Mouse (Mus musculus) layer of hippocampus, adult 11-12 months (tissue): ENCODE measurements around the gene Six1.

Source experiments
- DNase-seq: peaks from one replicate; pipeline ENCODE4 v3.0.0; 2022; ENCODE audit warnings: low spot score

Gene Six1

DNA sequence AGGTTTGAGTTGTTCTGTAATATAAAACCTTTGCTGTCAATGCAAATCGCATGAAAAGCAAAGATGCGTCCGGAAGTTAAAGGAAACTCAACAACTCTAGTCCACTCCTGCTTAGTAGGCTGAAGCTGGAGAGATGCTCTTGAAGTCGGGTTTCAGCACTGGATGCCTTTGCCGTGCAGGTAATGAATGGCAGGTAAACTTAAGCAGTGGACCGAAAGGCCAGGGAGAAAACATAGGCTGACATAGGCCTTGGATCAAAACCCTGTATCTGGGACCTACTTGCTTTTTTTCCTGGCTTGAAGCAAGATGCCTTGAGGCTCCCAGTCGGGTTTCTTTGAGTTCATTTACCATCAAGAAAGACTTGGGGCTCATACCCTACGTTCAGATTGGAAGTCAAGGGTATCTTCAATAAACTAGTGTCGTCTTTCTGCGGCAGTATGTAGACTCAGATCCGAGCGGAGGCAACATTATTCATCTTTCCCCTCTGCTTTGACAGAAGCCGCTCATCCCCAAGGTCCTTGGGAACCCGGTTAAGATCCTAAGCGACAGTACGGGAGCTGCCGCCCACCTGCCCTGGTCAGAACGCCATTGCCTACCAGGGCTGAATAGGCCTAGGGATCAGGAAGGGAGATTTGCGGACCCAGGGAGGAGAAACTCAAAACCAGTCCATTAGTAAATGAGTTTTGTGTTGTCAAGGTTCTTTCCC, 4.0 kb downstream of the Six1 start:
- DNase-seq: no peak

DNA sequence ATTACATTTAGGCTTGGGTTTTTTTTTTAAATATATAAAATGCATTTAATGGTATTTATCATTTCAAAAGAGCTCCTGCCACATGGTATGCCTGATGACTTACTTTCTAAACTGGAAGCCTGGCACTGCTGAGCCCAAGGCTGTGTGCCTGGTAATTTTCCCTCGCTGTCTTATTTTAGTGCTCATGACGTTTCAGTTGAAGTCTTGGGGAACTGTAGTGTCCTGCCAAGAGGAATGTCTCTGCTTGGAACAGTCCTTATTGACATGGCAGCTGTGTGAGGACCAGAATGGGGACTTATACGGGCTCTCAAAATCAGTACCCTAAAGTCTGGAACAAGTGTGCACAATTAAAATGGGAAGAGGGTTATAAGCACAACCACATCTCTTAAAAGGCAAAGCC, 5.2 kb downstream of the Six1 start:
- DNase-seq: no peak

DNA sequence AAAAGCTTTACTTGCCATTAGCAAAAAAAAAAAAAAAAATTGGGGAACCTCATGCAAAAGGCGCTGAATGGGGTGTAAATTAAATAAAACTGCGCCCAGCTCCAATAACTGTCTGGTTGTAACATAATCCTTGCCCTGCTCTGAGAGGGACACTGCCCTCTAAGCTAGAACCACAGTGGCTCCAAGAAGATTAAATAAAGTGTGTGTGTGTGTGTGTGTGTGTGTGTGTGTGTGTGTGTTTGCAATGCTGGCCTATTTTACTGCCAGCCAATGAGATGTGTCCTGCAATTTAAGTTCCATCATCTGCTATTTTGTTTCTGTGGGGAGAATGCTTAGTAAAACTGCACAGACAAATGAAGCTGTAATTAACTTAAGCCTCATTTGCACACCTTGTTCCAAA, 6.1 kb downstream of the Six1 start:
- no peak for DNase-seq

DNA sequence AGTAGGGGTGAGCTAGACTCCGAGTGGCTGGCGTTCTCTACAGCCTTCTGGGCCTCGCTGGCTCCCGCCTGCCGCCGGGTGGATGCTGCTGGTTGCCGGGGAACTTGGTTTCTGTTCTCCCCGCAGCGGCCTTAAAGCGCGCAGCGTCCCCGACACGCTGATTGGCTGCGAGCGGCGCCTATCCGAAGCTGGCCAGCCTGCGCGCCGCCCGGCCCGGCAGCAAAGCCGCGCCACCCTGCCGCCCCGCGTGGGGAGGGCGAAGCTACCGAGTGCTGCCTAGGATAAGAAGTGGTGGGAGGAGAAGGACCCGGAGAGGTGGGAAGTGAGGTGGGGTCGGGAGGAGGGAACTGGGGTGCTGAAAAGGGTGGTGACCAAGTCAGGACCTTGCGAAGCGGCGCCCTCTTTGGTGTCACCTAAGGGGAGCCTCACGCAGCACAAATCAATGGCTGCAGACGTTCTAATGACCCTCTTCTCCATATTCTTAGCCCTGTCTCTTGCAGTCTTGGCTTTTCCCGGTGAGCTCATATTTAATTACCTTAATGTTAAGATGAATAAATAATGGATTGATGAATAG, 7.0 kb downstream of the Six1 start:
- DNase-seq: no peak

DNA sequence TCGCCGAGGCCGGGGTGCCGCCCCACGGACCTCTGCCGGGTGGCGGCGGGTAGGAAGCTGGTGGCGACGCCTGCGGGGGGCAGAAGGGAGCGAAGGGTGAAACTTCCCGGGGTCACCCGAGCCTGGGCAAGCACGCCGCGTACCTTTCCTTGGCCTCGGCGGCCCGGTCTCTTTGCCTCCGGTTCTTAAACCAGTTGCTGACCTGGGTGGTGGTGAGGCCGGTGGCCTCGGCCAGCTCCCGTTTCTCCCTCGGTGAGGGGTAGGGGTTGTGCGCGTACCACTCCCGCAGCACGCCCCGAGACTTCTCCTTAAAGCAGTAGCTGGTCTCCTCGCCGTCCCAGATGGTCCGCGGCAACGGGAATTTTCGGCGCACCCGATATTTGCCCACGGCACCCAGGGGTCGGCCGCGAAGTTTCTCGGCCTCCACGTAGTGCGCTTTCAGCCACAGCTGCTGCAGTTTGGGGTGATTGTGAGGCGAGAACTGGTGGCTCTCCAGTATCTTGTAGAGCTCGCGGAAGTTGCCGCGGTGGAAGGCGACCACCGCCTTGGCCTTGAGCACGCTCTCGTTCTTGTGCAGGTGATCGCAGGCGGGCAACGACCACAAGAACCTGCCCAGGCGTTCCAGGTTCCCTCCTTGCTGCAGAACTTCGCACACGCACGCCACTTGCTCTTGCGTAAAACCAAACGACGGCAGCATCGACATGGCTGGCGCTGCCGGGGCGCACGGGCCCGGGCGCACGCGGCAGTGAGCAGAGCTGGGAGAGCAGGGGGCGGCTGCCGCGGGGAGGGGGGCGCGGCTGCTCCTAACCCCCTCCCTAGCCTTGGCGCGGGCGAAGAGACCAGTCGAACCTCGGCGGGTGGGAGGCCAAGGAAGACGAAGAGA, 7.7 kb downstream of the Six1 start:
- no peak for DNase-seq

DNA sequence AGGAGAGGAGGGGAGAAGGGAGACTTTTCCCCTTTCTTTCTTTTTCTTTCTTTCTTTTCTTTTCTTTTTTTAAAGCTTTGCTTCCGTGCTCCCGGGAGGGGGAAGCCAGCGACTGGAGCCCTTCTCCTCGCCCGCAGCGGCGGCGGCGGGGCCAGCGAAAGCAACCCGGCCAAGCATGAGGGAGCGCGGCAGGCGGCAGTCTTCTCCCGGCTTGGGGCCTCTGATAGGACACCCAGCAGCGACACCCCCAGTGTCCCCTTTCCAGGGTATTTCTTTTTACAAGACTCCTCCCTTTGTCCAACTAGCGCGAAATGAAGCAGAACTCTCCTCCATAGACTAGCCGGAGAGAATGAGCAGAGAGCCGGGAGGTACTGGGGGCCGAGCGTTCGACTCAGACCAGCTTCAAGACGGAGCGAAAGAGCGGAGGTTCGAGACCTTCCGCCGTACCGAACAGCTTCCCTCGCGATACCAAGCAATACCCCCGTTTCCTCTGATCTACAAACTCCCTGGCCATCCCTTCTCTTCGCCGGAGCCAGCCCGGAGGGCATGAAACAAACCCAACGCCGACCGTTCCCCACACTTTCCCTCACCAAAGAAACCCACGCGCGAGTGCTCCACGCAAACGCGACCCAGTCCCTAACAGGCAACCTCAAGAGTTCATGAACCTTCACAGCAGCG, 8.5 kb downstream of the Six1 start:
- DNase-seq: no peak

DNA sequence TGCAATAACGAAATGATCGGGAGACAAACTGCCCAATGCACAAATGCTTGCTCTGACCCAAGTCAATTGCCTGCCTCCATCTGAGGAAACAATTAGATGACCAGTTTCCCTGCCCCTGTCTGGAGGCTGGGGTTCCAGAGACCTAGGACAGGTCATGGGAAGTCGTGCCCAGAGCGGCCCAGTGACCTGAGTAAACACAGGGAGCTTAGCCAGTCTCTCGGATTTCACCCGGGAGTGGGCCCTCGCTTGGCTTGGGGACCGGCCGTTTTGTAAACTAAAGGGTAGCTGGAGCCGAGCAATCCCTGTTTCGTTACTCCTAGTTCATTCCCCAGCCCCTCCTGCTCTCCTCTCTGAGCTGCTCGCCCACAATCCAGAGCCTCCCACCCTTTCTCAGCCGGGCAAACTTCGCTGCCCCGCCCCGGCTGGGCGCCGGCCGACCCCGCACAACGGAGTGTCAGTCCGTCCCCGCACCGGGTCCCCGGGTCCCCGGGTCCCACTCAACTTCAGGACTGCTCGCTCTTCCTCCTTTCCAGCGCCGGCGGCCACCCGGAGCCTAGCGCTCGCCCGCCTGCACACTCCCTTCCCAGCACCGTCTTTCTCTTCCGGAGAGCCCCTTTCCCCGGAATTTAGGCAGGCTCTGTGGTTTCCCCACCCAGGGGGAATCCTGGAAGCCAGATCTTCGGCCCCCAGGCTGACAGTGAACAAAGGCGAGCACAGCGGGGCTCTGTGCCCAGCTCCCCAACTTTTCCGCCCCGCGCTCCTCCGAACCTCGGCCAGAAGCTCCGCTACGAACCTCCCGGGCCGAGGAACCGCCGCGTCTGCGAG, 9.3 kb downstream of the Six1 start:
- no peak for DNase-seq

DNA sequence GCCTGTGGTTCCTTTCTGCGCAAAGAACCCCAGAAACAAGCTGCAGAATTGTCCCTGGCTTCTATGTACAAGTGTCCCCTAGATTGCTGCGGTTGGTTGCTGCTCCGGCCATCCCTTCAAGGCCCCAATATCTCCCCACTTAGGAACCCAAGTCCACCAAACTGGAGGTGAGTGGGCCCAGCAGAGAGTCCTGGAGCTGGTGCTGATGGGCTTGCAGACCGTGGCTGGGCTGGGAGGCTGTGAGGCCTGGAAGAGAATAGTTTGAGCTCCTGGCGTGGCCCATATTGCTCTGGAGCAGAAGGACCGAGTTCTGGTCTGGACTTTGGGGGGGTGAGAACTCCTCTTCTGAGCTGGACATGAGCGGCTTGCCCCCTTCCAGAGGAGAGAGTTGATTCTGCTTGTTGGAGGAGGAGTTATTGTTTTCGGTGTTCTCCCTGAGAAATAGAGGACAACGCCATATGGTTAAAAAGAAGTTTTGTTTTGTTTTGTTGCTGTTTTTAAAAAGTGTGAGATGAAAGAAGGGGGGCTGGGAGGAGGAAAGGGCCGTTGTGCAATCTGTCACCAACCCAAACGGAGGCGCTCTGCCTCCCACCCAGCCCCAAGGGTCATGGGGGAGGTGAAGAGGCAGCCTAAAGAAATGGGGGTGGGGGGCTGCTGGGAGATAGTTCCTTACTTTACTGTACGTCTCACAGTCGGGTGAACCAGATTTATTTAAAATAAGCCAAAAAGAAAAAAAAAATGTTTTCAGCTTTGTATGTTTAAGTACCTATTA, 10.1 kb downstream of the Six1 start:
- no peak for DNase-seq

DNA sequence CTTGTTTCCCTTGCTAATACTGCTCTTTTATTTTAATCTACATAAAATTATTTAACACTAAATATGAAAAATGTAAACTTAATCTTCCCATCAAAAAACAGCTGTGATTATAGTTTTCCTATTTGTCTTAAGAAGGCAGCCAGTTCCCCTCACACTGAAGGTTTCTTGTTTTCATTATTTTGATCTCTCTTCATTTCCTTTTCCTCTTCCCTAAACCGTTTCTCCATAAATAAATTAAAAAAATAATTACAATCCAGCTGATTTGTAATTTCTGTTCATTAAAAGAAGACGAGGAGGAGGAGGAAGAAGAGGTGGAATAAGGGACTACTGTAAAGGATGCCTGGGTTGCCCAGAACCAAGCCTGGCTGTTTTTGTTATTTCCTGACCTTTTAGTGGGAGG, 10.8 kb downstream of the Six1 start:
- no peak for DNase-seq

DNA sequence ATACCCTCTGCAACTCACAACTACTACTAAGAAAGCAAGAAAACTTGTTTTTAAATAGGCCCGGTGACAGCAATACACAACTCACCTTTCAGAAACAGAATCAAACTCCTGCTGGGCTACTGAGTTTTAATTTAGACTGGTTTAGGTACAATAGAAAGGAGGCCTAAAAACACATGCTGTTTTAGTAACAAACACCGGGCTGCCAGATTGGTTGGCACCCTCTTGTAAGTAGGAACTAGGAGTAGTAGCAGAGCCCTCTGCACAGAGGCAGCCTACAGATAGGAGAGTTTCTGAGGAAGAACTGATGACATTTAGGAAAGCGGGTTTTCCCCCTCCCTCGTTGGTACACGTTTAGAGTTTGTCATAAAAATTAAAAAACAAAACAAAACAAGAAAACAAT, 11.3 kb downstream of the Six1 start:
- no peak for DNase-seq

DNA sequence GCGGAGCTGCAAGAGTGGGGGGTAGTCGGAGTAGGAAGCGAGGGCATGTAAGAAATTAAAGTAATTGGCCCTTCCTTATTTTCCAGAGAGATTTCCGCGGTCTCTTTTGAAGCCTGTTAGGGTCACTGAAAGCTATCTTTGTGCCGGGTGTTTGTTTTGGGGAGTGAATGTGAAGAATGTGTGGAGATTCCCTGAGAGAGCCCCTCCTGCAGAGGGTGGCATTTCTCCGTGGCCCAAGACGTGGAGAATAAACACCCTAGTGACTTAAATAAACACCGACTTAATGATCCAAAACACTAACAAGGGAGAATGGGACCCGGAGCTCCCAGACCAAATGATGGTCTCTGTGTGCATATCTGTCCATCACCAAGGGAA, 12.4 kb downstream of the Six1 start:
- DNase-seq: no peak

DNA sequence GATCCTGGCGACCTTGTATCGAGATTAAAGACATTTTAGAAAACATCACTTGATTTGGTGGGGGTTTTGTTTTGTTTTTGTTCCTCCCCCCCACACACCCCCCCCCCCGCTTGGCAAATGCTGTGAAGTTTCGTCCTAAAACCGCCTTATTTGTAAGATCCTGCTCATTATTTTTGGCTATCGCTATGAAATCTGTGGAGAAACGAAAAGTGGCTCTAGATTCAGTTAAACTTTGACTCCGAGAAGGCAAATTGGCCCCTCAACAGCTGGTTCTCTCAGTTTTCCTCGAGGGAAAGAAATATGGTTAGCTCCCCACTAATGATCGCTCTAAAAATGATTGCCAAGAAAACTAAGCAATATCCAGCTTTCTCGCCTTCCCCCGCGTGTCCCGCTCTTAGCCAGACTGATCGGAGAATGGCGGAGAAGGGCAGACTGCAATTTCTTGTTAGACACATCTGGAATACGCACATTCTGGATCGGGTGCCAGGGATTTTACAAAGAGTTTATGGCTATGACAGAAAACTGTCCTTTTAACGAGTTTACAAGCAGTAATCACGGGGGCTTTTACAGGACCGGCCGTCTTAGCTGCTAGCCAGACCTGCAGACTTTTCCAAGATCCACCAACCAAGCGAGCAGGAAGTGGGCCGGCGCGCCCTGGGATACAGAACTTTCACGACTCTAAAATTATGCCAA, 13.0 kb downstream of the Six1 start:
- no peak for DNase-seq

DNA sequence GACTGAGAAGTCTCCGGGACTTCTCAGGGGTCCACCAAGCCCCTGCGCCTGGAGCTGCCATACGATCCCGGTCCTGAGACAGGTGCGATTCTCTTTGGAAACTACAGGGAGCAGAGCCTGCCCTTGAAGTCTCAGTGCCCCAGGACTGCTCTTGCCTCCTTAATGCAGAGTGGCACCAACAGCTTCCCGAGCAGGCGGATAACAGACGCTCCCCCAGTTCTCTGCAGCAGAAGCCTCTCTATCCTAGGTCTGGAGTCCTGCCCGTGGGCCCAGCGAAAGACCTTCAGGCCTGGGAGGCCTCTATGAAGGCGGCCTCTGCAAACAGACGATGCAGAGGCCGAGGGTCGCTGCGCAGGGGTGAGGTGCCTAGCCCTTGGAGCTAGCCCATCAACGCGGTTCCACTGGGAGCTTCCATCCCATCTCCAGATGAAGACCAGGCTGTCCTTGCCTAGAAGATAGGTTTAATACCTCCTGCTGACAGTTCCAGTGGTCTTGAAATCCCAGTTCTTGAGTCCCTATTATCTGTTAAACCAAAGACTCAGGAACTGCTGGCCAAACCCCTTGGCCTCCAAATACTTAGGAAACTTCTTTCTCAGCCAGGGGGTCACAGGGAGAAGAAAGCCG, 13.6 kb downstream of the Six1 start:
- DNase-seq: no peak

DNA sequence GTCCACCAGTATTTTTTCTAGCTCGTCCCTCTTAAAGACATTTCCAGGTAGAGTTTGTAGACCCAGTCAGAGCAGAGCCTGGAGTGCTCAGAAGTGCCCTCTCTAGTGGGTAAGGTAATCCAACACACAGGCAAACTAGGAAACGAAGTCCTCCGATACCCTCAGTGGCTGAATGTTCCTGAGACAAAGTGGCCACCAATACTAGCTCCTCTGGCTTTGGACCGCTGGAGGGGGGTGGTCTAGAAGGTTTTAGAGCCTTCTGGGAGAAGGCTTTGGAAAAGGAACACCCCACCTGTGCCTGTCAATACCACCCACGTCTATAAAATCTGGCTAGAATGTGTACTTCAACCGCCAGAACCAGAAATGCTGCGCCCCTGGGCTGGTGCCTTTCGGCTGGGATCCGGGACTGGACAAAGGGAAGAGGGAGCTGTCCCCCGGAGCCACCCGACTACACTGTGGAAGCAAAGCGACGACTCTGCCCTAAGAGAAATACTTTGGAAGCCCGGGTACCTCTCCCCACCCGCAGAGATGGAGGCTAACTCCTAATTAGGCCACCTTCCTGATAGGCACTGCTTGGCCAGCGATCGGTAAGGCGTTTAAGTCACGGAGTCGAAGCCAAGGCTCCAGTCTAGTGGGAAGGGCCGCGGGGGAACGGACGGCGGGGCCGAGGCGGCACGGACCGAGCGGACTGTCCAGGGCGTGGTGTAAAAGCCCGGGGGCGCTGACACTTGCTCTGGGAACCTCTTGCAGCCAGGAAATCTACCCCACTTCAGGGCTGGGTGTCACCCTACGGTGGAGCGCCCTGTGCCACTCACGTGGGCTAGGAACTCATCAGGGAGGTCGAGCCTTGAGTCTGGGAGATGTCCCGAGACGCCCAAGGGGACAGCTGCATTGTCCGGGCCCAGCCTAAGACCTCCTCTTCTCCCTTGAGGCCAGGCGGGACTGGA, 14.4 kb downstream of the Six1 start:
- DNase-seq: no peak

DNA sequence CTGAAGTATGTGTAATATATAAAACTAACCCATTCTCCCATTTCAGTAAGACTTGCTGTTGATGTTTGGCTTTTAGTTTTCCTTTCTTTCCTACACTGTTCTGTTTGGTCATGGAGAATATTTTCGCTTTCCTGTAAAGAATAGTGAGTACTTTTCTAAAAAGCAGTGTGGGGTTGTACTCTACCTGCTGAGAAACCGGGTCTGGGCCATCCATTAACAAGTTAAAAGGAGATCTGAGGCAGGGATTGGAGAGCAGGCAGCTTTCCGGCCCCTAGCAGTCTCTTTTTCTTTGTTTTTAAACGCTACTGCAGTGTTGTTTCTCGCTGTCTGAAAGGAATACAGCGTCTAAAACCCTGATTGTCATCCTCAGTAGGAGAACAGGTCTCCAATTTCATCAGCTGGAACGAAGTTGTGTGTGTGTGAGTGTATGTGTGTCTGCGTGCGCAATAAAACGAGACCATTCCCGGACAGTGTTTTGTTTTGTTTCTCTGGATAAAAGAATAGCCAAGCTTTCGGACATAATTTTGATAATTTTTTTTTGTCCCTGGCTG, 15.2 kb downstream of the Six1 start:
- DNase-seq: no peak

DNA sequence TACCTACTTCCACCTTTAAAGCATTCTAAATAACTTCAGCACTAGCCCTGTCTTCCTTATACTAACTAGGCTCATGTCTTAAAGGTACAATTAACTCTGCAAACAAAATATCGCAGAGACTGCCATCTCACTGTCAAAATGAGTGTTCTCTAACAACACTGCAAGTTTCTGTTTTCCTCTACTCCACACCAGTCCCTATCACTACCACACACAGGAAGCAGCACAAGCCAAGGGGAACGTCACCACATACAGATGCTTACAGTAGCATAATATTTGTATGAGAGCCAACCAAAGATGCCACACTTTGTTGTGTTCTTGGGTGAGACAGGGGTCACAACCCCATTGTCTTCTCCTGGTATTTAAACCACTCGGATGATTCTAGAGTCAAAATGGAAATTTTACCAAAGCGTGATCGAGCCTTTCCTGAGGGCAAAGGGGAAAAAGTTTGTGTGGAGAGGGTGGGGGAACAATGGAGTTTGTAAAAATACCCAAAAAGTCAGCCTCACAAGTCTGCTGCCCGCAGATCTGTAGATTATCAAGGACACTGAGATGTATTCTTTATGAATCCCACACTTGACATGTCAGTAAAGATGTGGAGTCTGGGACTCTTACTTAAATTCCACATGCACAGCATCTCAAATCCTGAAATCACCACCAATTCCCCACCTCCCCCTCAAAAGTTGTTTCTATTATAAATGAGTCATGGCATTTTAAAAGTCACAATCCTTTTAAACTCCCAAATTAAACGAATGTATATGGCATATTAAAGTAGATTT, 16.1 kb downstream of the Six1 start:
- no peak for DNase-seq
